Mouse (Mus musculus) cerebellum, postnatal 10 days (tissue): Measurements from ENCODE around the gene Mylk.
A peak's percentile ranks its signal among the peaks of the same experiment; 100 is the strongest.

ENCODE experiments used
- DNase-seq, 2 experiments: peaks; one replicate each; pipeline ENCODE4 v3.0.0; 2021; ENCODE audit warnings: mixed read lengths in 2 of 2

The Mylk gene

GRCm38 (mm10) chr16:34855136-34855535 is 110.1 kb downstream of the Mylk start:
- DNase-seq = no peak

GRCm38 (mm10) chr16:34855751-34856150 is 110.7 kb downstream of the Mylk start:
- DNase-seq = no peak

- DNase-seq = no peak
Measured at GRCm38 (mm10) chr16:34857631-34858030, 112.6 kb downstream of the Mylk start.

DNA sequence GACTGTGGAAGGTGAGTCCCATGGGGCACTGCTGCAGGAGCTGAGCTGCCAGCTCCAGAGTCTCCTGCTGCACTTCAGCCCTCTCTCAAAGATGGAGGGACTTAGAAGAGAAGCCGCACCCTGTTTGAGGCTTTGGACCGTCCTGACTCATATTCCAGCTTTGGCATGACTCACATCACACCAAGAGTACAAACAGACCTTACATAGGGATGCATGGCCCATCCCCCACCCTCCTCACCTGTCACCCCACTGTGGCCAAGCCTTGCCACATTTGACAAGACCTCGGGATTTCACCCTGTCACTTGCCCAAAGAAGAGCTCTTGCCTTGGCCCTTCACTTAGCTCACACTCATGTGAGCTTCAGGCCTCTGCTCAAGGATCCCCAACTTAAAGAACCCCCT is 115.8 kb downstream of the Mylk start:
- no peak for DNase-seq

DNA sequence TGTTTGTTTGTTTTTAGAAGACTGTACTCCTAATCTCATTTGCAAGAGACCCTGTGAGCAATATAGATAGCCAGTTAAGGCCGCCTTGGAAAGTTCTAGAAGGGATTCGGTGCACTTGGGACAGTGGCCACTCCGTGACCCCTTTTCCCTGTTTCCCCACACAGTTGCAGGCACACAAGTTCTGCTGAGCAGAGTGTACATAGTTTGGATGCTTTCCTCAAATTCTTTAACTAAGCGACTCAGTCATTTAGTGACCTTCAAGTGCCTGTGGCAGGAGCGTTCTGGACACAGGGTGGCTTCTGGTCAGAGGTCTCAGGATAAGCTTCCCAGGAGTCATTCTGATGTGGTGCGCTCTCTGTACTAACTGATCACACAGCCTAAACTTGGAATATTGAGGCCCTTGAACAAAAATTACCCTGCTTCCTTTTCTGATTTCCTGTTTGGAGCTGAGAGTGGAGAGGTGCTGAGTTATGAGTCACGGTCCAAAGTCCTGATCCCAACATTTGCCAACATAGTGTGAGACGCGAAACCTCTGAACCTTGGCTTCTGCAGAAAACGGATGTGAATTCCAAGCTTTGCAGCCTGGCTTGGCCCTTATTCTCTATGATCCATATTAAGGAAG is 116.8 kb downstream of the Mylk start:
- no peak for DNase-seq

- no peak for DNase-seq
Measured at GRCm38 (mm10) chr16:34865373-34865772, 120.4 kb downstream of the Mylk start.

DNA sequence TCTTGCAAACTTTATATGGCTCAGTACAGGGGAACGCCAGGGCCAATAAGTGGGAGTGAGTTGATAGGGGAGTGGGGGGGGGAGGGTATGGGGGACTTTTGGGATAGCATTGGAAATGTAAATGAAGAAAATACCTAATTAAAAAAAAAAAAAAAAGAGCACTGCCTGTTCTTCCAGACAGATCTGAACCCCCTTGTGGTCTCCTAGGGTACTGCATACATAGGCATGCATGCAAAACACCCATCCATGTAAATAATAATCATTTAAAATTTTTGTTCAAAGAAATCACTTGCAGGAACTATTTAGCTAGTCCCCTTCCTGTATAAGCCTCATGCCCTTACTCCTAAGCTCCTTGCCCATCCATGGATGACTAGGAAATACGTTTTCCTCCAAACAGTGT is 122.2 kb downstream of the Mylk start:
- peak; percentile 33 to 45 for DNase-seq

- no peak for DNase-seq
Measured at GRCm38 (mm10) chr16:34880031-34880778, 135.2 kb downstream of the Mylk start.

- no peak for DNase-seq
Measured at GRCm38 (mm10) chr16:34880815-34881214, 135.8 kb downstream of the Mylk start.

DNA sequence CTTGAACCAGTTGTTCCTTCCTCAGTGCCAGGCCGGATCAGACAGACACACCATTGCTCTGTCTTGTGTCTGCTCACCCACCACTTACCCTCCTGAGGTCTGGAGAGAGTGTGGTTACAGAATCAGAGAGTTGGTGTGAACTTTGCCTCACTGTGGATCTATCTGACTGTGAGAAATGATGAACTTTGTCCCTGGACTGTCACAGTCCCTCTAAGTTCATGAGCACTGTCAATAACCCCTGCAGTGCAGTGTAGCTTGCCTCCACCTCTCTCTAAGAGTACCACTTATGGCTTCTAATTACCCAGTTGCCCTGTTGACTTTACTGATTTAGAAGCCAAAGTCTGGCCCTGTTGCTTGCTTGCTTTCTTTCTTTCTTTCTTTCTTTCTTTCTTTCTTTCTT is 142.0 kb downstream of the Mylk start:
- no peak for DNase-seq

- no peak for DNase-seq
Measured at GRCm38 (mm10) chr16:34894016-34894415, 149.0 kb downstream of the Mylk start.

- DNase-seq = no peak
Measured at GRCm38 (mm10) chr16:34895916-34896315, 150.9 kb downstream of the Mylk start.

DNA sequence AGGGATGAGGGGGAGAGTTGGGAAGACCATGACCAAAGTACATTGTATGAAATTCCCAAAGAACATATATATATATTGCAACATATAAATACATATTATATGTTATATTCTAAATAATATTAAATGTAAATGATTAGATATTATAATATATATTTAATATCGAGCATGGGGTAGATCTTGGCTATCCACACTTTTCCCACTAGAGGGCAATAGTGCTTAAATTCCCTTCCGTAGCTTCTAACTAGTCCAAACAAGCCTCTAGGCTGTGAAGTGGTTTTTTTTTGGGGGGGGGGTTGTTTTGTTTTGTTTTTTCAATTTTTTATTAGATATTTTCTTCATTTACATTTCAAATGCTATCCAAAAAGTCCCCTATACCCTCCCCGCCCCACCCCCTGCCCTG is 152.0 kb downstream of the Mylk start:
- DNase-seq = peak in 1 of 2 experiments; percentile 27

- DNase-seq = no peak
Measured at GRCm38 (mm10) chr16:34898057-34898789, 153.2 kb downstream of the Mylk start.

- DNase-seq = peak; percentile 67 to 71
Measured at GRCm38 (mm10) chr16:34899071-34899808, 154.2 kb downstream of the Mylk start.

GRCm38 (mm10) chr16:34899997-34900396 is 155.0 kb downstream of the Mylk start:
- no peak for DNase-seq

DNA sequence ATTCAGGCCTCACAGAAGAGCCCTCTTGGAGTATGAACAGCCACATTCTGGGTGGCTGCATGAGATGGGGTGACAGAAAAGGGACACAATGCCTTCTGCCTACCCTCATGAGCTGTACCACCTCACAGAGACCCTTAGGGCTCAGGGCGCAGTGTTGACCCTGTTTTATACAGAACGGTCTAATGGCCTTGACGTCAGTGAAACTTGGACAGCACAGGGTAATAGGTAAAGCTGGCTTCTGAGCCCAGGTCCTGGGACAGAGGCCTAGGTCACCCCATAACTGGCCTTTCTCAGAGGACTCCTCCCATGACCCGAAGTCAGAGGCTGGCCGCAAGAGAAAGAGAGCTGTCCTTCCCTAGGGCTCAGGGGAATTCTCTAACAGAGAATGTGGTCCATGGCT is 155.5 kb downstream of the Mylk start:
- DNase-seq = no peak

DNA sequence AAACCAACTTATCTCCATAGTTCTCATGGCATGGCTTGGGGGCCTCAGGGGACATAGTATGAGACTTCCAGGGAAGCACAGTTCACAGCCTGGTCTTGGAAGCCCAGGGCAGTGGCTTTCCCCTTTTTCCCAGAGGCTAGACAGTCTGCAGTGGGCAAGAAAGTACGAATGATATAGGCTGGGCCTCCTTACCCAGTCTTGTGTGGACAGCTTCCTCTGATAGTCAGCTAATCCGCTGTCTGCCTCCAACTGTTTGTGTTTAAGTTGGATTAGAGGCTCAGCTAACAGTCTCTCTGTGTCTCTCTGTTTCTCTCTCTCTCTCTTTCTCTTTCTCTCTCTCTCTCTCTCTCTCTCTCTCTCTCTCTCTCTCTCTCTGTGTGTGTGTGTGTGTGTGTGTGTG is 156.0 kb downstream of the Mylk start:
- DNase-seq = no peak

DNA sequence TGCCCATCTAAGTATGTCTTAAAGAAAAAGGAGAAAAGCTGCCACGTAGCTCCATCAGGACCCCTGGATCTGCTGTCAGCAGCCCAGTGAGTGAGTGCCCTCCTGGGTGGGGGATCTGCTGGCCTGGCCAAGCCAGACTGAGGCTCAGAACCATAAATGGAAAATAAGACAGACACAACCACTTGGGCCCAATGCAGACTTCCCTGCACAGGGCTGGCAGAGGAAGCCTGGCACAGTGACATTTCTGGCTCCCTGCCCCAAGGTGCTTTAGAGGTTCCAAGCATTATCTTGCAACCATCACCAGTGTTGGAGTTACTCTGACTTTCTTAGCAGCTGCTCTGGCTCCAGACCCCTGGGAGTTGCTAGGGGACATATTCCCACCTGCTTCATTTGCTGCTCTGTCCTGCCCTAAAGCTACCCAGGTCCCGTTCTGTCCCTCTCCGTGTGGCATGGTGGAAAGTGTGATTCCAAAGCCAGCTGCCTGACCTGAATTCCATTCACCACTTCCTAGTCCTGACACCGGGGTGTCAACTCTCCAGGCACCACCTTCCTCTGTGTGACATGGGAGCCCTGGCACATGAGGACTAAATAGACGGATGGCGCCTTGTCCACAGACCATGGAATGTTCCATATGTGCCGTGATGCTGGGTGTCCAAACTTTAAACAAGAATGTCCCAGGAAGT is 156.7 kb downstream of the Mylk start:
- peak; percentile 76 for DNase-seq

GRCm38 (mm10) chr16:34902294-34902680 is 157.3 kb downstream of the Mylk start:
- DNase-seq = peak; percentile 87 to 89

DNA sequence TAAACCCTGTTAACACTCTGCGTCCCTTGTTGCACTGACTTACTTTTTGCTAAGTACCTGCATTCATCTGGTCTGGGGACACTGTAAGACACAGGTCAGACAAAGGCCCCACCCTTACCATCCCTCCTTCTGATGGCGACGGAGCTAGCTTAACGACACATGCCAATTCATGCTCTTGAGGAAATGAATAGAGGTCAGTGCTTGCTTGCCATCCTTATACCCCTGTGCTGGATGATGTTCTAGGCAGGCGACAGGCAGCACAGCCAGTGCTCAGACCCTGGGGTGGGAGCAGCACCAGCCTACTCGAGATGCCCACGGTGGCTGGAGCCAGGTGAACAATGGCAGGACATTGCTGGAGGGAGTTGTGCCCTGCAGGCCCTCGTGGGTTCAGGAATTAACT is 157.8 kb downstream of the Mylk start:
- no peak for DNase-seq

- no peak for DNase-seq
Measured at GRCm38 (mm10) chr16:34904876-34905275, 159.9 kb downstream of the Mylk start.

DNA sequence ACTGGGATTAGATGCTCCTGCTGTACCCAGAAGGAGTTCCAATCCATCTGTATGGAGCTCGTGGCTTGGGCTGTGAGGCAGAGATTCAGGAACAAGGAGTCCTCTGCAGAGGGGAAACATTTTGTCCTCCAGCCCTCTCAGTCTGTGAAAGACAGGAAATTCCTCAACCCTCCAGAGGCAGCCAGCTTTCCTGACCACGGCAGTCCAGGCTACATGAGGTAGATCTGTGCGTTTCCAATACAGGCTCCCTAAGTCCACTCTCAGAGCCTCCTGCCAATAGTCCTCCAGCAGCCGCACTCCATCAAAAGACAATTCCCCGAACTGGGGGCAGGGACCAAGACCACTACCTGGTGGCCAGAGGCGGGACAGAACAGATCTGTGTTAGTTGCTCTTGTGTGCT is 164.4 kb downstream of the Mylk start:
- DNase-seq = no peak
